Mouse (Mus musculus): ENCODE results near the gene Chrna9. TPM values are rescaled to one million over a fixed set of nuclear protein-coding genes. Genes with fewer than 3 reads are reported as not detected.

Chrna9 gene
- not detected for polyA plus RNA-seq (2017; shearing (Covaris generic))

DNA sequence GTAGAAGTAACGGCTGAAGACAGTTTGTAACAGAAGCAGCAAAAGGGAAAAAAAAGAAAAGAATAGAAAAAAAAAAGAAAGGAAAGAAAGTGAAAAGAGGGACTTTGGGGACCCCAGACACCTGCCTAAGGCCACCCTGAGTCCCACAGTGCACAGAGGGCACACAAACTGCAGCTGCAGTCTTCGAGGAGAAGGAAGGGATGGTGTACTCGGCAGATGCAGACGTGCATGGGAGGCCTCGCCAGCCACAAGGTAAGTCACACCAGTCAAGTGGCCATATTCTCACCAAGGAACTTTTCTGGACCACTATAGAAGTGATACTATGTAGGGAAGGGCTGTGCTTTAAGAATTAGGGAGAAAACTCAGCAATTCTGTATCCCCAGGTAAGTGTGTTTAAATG, at the start of gene Chrna9:
Chrna9 (plus strand) TSS at position 139 of the 400 bp plus-strand sequence.

DNA sequence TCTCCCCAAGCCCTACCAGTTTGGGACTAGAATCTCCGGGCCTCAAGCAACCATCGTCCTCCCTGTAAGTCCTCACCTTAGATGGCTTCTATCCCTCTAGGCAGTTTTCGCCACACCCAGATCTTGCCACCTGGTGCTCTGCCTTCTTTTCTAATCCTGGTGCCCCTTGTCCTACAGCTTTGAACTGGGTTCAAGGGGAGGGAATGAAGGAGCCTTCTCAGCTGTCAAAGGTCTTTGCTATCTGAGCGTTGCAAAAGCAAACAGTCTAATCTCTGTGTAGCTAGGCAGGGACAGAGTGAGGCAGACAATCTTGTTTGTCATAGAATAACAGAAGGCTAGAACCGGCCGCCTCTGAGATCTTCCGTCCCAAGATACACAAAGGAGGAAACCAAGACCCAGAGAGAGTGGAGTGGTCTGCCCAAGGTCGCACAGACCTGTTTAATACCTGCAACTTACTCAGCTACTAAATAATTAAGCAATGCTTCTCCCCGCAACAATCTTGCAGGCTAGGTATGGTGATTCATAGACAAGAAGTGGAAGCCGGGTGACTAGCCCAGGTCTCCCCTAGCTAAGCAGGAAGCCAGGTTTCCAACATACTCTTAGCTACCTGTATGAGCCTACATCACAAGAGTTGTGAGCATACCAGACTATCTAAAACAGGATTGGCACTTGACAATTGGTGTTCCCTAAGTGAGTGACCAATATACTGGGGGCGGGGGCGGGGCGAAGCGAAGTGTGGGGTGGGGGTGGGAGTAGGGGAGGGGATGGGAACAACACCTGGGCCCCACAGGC, 69.6 kb downstream of the Chrna9 start, which contains the start of gene 9130230L23Rik:
9130230L23Rik (minus strand) TSS at position 152 of the 792 bp plus-strand sequence.

Other genes starting within 250 kb of the Chrna9 start
- gene Pds5a, start 236.6 kb upstream of the Chrna9 start, polyA plus RNA-seq (2017; shearing (Covaris generic)) = 45.0 TPM
- 12.2 TPM for gene N4bp2, start 171.4 kb upstream of the Chrna9 start, polyA plus RNA-seq (2017; shearing (Covaris generic))
- 596 TPM for gene Rhoh, start 73.7 kb upstream of the Chrna9 start, polyA plus RNA-seq (2017; shearing (Covaris generic))
- gene 9130230L23Rik, start 69.4 kb downstream of the Chrna9 start, polyA plus RNA-seq (2017; shearing (Covaris generic)) = not detected
- gene Rbm47, start 238.2 kb downstream of the Chrna9 start, polyA plus RNA-seq (2017; shearing (Covaris generic)) = 0.45 TPM